Mouse (Mus musculus): ENCODE data around the gene Tubg2. TPM values are rescaled to one million over a fixed set of nuclear protein-coding genes. Genes with fewer than 3 reads are reported as not detected.

Tubg2 gene
- polyA plus RNA-seq, 1 experiment from 2014 or later: 0.37 TPM

DNA sequence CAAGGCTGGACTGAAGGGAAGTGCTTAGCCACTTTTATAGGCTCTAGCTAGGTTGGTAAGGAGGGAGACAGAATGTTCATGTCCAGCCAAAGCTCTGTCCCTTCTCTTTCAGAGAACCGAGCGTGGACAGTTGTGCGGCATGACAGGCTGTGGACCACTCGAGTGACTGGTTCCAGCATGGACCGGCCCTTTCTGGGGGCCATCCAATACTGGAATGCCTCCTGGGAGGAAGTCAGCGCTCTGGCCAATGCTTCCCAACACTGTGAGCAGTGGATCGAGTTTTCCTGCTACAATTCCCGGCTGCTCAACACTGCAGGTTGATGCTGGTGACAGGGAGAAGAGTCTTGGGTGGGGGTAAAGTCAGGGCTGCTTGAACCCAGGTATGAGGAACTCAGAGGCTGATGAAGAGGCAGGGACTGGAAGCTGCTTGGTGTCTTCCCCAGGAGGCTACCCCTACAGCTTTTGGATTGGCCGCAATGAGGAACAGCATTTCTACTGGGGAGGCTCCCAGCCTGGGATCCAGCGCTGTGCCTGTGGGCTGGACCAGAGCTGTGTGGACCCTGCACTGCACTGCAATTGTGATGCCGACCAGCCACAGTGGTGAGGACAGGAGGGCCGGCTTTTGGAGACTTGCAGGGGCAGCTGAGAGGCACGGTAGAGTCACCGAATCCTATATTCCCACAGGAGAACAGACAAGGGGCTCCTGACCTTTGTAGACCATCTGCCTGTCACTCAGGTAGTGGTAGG lies 27.2 kb downstream of the Tubg2 start:
- ATAC-seq (ENCODE audit: low read depth) (no peak), DNase-seq (no peak)
- H3K4me3 ChIP-seq (replicated peaks): no peak overlapping the region
- H3K36me3 ChIP-seq: no peaks in the 10 kb centered on the region
- H3K9ac ChIP-seq: no peak overlapping the region
- H3K27me3 ChIP-seq: peaks cover 63% of the 10 kb centered on the region
- H3K4me2 ChIP-seq: no peak overlapping the region
- peaks cover 4% of the 10 kb centered on the region; the same call in 1 of the 2 replicates for H3K4me1 ChIP-seq (replicated peaks)
- no peaks in the 10 kb centered on the region for H3K9me3 ChIP-seq (replicated peaks)
- 71% methylated on average over 14 of the region's 14 CpGs for WGBS (ENCODE audit: insufficient replicate concordance)
- H3K27ac ChIP-seq: no peak overlapping the region

DNA sequence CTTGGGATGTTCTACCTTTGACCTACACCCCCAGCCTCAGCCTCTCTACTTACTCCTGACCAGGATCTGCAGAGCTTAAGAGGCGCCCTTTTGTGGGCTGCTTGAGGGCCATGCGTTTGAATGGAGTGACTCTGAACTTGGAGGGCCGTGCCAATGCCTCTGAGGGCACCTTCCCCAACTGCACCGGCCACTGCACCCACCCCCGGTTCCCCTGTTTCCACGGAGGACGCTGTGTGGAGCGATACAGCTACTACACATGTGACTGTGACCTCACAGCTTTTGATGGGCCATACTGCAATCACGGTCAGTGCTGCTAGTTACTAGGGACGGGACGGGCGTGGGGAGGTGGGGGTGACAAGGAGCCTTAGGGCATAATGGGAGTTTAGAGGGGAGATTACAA lies 29.3 kb downstream of the Tubg2 start:
- Histone ChIP-seq H3K36me3 (no peaks in the 10 kb centered on the region), H3K4me1 (replicated peaks) (peaks cover 22% of the 10 kb centered on the region), H3K4me3 (replicated peaks) (no peak overlapping the region), H3K27me3 (peaks cover 44% of the 10 kb centered on the region), H3K9me3 (replicated peaks) (no peaks in the 10 kb centered on the region), H3K27ac (no peak overlapping the region), H3K9ac (no peak overlapping the region), H3K4me2 (no peak overlapping the region)
- DNase-seq: no peak
- no peak for ATAC-seq (ENCODE audit: low read depth)
- 82% methylated on average over 12 of the region's 12 CpGs for WGBS (ENCODE audit: insufficient replicate concordance)

DNA sequence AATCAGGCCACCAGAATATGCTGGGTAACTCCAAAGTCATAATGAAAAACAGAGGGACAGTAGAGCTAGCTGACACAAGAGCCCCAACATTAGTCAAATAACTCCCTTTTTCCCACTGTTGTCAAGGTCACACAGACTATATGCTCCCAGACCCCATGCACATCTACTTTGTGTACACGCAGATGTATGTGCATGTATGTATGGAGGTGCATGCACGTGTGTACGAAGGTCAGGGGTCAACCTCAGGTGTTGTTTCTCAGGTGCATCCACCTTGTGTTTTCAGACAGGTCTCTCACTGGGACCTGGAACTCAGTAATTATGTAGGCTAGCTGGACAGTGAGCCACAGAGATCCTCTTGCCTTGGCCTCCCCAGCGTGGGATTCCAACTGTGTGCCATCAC lies 29.7 kb downstream of the Tubg2 start:
- no peak for DNase-seq
- no peak overlapping the region for H3K9ac ChIP-seq
- H3K4me3 ChIP-seq (replicated peaks): no peak overlapping the region
- no peak overlapping the region for H3K27ac ChIP-seq
- ATAC-seq (ENCODE audit: low read depth): no peak
- no peaks in the 10 kb centered on the region for H3K9me3 ChIP-seq (replicated peaks)
- peaks cover 39% of the 10 kb centered on the region for H3K27me3 ChIP-seq
- peaks cover 26% of the 10 kb centered on the region for H3K4me1 ChIP-seq (replicated peaks)
- H3K36me3 ChIP-seq: no peaks in the 10 kb centered on the region
- whole genome bisulfite sequencing (ENCODE audit: insufficient replicate concordance): 74% methylated on average over 4 of the region's 4 CpGs
- H3K4me2 ChIP-seq: no peak overlapping the region

DNA sequence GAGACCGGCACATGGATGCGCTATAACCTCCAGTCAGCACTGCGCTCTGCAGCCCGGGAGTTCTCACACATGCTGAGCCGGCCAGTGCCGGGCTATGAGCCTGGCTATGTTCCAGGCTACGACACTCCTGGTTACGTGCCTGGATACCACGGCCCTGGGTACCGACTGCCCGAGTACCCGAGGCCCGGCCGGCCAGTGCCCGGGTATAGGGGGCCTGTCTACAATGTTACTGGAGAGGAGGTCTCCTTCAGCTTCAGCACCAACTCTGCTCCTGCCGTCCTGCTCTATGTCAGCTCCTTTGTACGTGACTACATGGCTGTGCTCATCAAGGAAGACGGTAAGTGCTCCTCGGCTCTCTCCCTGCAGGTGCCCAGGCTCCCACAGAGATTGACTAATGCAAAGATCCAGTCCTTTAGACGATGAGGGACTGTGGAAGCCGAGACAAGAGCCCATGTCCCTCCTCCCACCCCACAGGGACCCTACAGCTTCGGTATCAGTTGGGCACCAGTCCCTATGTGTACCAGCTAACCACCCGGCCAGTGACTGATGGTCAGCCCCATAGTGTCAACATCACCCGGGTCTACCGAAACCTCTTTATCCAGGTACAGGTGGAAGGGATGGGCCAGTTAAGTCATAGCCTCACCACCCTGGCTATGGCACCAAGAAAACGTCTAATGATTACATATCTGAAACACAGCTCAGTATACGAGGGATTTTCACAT lies 31.0 kb downstream of the Tubg2 start:
- Histone ChIP-seq H3K27ac (no peak overlapping the region), H3K36me3 (no peaks in the 10 kb centered on the region), H3K4me1 (replicated peaks) (peaks cover 39% of the 10 kb centered on the region), H3K4me3 (replicated peaks) (no peak overlapping the region), H3K27me3 (peaks cover 32% of the 10 kb centered on the region), H3K4me2 (no peak overlapping the region), H3K9me3 (replicated peaks) (no peaks in the 10 kb centered on the region), H3K9ac (no peak overlapping the region)
- ATAC-seq (ENCODE audit: low read depth) (no peak), DNase-seq (no peak)
- 84% methylated on average over 27 of the region's 27 CpGs for WGBS (ENCODE audit: insufficient replicate concordance)

DNA sequence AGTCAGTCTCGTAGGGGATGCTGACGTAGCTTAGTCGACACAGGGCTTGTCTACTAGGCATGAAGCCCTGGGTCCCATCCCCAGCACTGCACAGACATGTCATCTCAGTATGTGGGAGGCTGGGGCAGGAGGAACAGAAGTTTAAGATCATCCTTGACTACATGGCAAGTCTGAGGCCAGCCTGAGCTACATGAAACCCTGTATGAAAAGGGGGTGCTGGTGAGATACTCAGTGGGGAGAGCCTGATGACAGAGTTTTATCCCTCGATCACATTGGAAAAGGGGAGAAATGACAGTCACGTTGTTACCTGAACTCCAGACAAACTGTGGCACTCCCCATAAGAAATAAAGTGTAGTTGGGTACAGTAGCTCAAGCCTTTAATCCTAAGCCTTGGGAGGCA lies 31.8 kb downstream of the Tubg2 start:
- 76% methylated on average over 5 of the region's 5 CpGs for WGBS (ENCODE audit: insufficient replicate concordance)
- Histone ChIP-seq H3K4me2 (no peak overlapping the region), H3K9ac (no peak overlapping the region), H3K9me3 (replicated peaks) (no peaks in the 10 kb centered on the region), H3K4me1 (replicated peaks) (peaks cover 44% of the 10 kb centered on the region), H3K27ac (0 out of 2 replicates have a peak overlapping the region, but pooled peaks have one; percentile 96), H3K36me3 (no peaks in the 10 kb centered on the region; the same call in 1 of the 2 replicates), H3K27me3 (peaks cover 24% of the 10 kb centered on the region), H3K4me3 (replicated peaks) (no peak overlapping the region)
- ATAC-seq (ENCODE audit: low read depth): no peak
- no peak for DNase-seq

DNA sequence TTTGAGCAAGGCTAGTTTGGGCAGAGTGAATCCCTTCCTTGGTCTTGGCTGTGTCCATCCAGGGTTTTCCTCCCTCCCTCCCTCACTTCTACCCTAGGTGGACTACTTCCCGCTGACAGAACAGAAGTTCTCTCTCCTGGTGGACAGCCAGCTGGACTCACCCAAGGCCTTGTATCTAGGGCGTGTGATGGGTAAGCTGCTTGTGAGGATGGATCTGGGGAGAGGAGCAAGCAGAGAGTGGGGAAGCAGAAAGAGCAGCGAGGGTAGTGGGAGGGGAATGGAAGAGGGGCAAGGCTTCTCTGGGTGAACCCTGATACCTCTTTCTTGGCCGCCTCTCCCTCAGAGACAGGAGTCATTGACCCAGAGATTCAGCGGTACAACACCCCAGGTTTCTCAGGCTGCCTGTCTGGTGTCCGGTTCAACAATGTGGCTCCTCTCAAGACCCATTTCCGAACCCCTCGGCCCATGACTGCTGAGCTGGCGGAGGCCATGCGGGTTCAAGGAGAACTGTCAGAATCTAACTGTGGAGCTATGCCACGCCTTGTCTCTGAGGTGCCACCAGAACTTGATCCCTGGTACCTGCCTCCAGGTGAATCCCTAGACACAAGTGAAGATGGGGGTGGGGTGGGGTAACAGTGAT lies 32.6 kb downstream of the Tubg2 start:
- Histone ChIP-seq H3K4me1 (replicated peaks) (peaks cover 44% of the 10 kb centered on the region), H3K9me3 (replicated peaks) (no peaks in the 10 kb centered on the region), H3K9ac (no peak overlapping the region), H3K27me3 (peaks cover 16% of the 10 kb centered on the region), H3K36me3 (peaks cover 5% of the 10 kb centered on the region; the same call in 1 of the 2 replicates), H3K27ac (peak overlapping the region; percentile 96), H3K4me3 (replicated peaks) (no peak overlapping the region), H3K4me2 (no peak overlapping the region)
- no peak for ATAC-seq (ENCODE audit: low read depth)
- WGBS (ENCODE audit: insufficient replicate concordance): 88% methylated on average over 11 of the region's 11 CpGs
- DNase-seq: no peak

DNA sequence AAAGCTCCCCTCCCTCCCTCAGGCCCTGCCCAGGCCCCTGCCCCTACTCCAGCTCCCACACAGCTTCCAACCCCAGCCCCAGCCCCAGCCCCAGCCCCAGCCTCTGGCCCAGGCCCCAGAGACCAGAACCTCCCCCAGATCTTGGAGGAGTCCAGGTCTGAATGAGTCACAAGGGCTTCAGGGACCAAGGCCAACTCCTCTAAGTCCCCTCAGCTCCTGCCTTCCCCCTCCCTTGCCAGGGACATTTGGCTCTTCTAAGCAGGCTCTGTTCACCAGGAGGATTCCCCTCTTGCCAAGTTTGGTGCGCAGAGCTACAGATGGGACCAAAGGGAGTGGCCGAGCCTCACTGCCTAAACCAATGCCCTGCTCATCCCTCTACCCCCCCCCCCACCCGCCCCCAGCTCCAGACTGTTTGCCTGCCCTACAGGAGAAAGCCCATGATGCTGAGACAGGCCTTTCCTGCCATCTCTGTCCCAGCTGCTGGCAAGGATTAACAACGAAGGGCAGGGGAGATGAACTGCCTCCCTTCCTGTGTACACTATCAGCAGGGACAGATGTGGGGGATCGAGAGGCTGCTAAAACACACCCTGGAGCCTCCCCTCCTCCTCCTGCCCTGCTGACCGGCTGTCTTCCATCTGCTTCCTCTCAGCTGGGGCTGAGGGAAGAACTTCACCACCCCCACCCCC lies 33.9 kb downstream of the Tubg2 start:
- H3K36me3 ChIP-seq: peaks cover 5% of the 10 kb centered on the region; the same call in 1 of the 2 replicates
- ATAC-seq (ENCODE audit: low read depth): peak; percentile 98
- peak overlapping the region; percentile 26 for H3K4me3 ChIP-seq (replicated peaks)
- H3K4me2 ChIP-seq: peak overlapping the region; percentile 54
- H3K4me1 ChIP-seq (replicated peaks): peaks cover 44% of the 10 kb centered on the region
- H3K27ac ChIP-seq: peak overlapping the region; percentile 96
- 6% methylated on average over 6 of the region's 6 CpGs for WGBS (ENCODE audit: insufficient replicate concordance)
- peaks cover 3% of the 10 kb centered on the region; the same call in 1 of the 2 replicates for H3K27me3 ChIP-seq
- H3K9ac ChIP-seq: peak overlapping the region; percentile 66
- H3K9me3 ChIP-seq (replicated peaks): no peaks in the 10 kb centered on the region
- DNase-seq: peak; percentile 79

DNA sequence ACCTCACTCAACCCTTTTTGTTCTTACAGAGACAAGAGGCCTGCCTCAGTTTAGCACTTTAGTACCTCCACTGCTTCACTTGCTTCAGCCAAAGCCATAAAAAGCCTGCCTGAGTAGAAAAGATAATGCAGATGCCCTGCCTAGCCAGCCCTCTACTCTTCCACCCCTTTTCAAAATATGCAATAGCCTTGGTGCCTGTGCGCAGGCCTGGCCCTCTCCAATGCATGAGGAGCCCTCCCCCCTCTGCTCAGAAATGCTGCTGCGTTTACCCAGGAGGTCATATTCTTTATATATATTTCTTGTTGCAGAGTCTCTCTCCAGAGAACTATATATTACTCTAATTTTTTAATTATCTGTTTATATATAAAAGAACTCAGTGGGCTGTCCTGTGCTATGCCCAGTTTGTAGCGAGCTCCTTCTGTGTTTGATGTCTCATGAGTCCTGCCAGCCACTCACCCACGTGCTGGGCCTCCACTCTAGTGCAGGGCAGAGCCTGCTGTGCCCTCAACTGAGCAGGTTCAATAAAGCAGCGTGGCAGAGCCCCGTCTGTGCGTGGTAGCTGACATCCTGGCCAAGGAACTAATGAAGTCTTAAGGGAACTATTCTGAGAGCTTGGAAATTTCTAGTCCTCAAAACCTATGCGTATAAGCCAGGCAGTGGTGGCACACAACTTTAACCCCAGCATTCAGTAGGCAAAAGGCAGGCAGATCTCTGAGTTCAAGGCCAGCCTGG lies 34.6 kb downstream of the Tubg2 start:
- no peaks in the 10 kb centered on the region for H3K9me3 ChIP-seq (replicated peaks)
- ATAC-seq (ENCODE audit: low read depth) (peak; percentile 85), DNase-seq (no peak)
- peak overlapping the region; percentile 96 for H3K27ac ChIP-seq
- 45% methylated on average over 8 of the region's 8 CpGs for WGBS (ENCODE audit: insufficient replicate concordance)
- H3K27me3 ChIP-seq: no peaks in the 10 kb centered on the region
- peaks cover 44% of the 10 kb centered on the region for H3K4me1 ChIP-seq (replicated peaks)
- peaks cover 5% of the 10 kb centered on the region; the same call in 1 of the 2 replicates for H3K36me3 ChIP-seq
- peak overlapping the region; percentile 54 for H3K4me2 ChIP-seq
- peak overlapping the region; percentile 66 for H3K9ac ChIP-seq
- H3K4me3 ChIP-seq (replicated peaks): peak overlapping the region; percentile 26; the same call in 1 of the 2 replicates

DNA sequence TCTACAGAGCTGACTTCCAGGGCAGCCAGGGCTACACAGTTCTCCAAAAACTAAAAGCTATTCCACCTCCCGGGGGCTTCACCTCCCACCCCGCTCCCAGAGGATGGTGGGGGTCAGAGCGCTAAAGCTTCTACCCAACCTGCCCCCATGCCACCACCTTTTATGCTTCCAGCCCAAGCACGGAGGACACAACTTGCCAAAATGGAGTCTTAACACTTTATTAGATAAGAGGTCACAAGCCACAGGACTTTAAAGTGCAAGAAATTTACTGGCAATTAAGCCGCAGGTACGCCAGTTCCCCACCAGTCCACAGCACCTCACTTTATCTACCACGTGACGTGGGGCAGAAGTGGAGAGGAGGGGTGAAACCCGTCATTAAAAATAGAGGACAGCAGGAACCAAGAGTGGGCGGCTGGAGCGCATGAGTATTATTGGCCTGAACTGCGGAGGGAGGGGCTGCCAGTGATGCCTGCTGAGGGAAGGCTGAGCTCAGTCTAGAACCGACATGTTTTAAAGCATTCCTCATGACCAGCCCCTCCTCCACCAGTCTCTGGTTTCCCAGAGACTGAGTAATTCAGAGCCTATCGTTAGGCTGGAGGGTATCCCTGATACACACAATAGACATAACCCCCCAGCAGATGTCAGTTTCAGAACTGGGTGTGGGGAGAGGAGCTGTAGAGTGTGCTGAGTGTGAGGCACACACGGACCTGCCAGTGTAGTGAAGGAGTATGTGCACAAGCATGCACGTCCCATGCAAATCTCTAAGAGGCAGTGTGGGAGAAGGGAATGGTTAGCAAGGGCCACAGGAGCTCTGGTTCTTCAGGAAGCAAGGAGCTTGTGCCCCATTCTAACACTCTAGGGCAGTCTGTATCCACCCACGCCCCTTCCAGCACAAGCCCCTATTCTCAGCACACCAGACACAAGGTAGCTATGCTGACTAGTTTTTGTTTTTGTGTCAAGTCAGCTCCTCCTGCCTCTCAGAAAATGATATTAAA lies 35.5 kb downstream of the Tubg2 start:
- Histone ChIP-seq H3K9ac (peak overlapping the region; percentile 66), H3K36me3 (peaks cover 7% of the 10 kb centered on the region; the same call in 1 of the 2 replicates), H3K27me3 (no peaks in the 10 kb centered on the region), H3K4me2 (no peak overlapping the region), H3K4me1 (replicated peaks) (peaks cover 44% of the 10 kb centered on the region), H3K27ac (peak overlapping the region; percentile 96), H3K9me3 (replicated peaks) (no peaks in the 10 kb centered on the region), H3K4me3 (replicated peaks) (no peak overlapping the region)
- ATAC-seq (ENCODE audit: low read depth) (no peak), DNase-seq (no peak)
- 46% methylated on average over 17 of the region's 17 CpGs for WGBS (ENCODE audit: insufficient replicate concordance)

Measured in liver, embryonic 13.5 days (tissue).